Mouse (Mus musculus) bone marrow, adult 2 months (tissue): ENCODE measurements around the gene Clk4. TPM values are rescaled to one million over a fixed set of nuclear protein-coding genes. Genes with fewer than 3 reads are reported as not detected.

Experiments
- H3K27ac ChIP-seq: fragments of 200-500 bp; 2 replicates; pipeline ENCODE4 v1.5.1; 2012; ENCODE audit warnings: low read depth, mild to moderate bottlenecking, control low read depth, inconsistent platforms, low read length; ENCODE audit not compliant: control insufficient read depth, poor library complexity, insufficient read depth
- H3K4me1 ChIP-seq: fragments of 200-500 bp; 2 replicates; pipeline ENCODE4 v1.6.1; 2011; ENCODE audit warnings: low read length; ENCODE audit not compliant: control insufficient read depth, insufficient read depth
- H3K4me3 ChIP-seq: fragments of 200-500 bp; replicated peaks from 2 replicates; pipeline ENCODE3; 2011; ENCODE audit warnings: mild to moderate bottlenecking, low read depth, low read length, control low read depth; ENCODE audit not compliant: control insufficient read depth
- CTCF ChIP-seq: fragments of 200-500 bp; IDR thresholded peaks from 2 replicates; pipeline ENCODE4 v1.5.1; 2011; ENCODE audit warnings: low read length, control low read depth; ENCODE audit not compliant: control insufficient read depth, insufficient read depth
- POLR2A ChIP-seq: fragments of 200-500 bp; IDR thresholded peaks from 2 replicates; pipeline ENCODE4 v1.6.1; 2011; ENCODE audit warnings: low read depth, mild to moderate bottlenecking, control low read depth, low read length, borderline replicate concordance; ENCODE audit not compliant: control insufficient read depth
- WGBS: fragments of 180-500 bp; shearing (Covaris S2); methylation state at CpG from one replicate; pipeline ENCODE4 v1.1.7; 2018; 5-methylcytosine and 5-hydroxymethylcytosine counted together
- polyA plus RNA-seq: library from polyadenylated mRNA; stranded (reverse); fragments of >200 nt; gene quantifications from 2 replicates; pipeline ENCODE4 v1.2.4, GENCODE M21; 2011; ENCODE audit warnings: low replicate concordance; ENCODE audit not compliant: missing spikeins, insufficient read depth, insufficient read length

The Clk4 gene
- 87.4 and 144 TPM in 2 replicates for polyA plus RNA-seq

DNA sequence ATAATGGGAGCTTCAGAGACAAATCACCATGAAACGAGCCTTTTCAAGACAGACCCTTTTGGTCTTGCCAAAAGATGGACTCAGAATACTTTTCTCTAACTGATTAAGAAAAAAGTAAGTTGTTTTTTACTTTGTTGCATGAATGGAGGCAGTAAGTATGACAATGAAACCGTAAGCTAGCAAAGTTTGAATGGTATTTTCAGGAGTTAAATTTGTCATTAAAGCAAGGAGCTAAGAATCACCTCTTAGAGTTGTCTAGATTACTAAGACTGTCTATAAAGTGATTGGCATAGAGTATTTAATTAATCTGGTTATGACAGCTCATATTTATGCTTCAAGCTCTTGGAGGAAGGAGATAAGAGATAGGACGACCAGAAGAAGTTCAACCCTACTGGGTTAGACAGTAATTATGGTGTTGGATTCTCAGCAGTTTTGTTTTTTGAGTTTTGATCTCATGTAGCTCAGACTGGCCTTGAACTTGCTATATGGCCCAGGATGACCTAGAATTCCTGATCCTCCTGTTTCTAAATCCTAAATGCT is at the start of gene Clk4:
Clk4 (plus strand) TSS at position 51 of the 540 bp plus-strand sequence.
- Histone ChIP-seq H3K4me3 (peak within 1 kb of the TSS; percentile 89), H3K27ac (peak within 1 kb of the TSS; percentile 97), H3K4me1 (peaks cover 2% of the 10 kb centered on the region; the same call in 1 of the 2 replicates)
- TF ChIP-seq POLR2A (no peak), CTCF (no peak)
- 62% methylated on average over 3 of the region's 3 CpGs for WGBS

DNA sequence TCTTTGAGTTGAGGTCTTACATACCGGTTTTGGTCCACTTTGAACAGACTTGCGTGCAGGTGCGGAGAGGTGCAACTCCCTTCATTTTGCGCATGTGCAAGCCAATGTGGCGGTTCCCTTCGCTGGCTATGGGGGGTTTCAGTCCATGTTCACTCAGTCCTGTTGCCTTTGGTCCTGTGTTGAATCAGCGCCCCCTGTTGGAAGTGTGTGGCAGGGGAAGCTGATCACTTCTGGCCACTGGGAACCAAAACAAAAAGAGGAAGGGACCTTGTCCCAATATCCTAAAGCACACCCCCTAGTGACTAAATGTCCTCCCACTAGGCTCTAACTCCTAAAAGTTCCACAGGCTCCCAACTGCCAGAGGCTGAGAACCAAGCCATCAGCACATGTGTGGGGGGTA is 47.5 kb upstream of the Clk4 start:
- H3K4me1 ChIP-seq, result no peaks in the 10 kb centered on the region
- 80% methylated on average over 7 of the region's 7 CpGs for WGBS
- H3K27ac ChIP-seq, result no peak overlapping the region
- no peak overlapping the region for H3K4me3 ChIP-seq
- TF ChIP-seq POLR2A, result no peak
- TF ChIP-seq CTCF, result no peak

DNA sequence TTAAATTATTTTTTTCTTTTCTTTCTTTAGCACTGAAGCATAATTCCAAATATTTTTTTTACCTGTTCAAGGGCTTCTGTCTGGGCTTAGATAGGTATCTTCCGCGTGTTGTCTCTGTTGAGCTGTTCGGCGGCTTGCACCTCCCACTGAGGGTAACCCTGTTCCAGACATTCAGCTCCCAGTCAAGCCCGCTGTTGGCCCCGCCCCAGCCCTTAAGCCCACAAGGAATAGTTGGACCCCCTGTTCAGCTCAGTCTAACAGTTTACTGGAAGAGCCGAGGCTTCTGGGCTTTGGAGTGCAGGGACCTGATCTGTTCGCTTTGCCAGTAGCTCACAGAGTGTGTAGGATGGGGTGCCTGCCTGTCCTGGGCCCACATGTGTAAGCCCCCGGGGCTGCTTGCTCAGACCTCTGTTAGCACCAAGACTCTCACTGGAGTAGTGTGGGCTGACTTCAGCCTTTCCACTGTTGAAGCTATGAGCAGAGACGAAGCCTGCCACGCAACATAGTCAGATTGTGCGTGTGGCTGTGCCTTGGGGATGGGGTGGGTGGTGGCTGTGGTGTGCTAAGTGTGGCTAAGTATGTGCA is 42.0 kb upstream of the Clk4 start:
- Histone ChIP-seq H3K4me3 (no peak overlapping the region), H3K4me1 (no peaks in the 10 kb centered on the region), H3K27ac (no peak overlapping the region)
- TF ChIP-seq CTCF (no peak), POLR2A (no peak)
- WGBS, result 80% methylated on average over 12 of the region's 12 CpGs

DNA sequence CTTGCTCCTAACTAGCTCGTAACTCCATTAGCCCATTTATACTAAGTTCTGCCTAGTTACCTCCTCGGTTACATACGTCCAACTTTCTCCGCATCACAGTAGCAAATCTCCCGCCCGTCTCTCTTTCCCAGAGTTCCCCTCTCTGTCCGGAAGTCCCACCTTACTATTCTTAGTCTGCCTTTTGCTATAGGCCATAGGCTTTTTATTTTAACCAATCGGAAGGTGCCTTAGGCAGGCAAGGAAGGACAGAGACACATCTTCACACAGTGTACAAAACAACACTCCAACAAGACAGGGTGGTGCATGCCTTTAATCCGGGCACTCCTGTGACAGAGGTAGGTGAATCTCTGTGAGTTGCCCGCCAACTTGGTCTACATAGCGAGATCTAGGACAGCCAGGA is 41.2 kb upstream of the Clk4 start, which contains the start of gene Gm12569:
Gm12569 (plus strand) TSS at position 166 of the 400 bp plus-strand sequence.
- TF ChIP-seq POLR2A, result no peak
- TF ChIP-seq CTCF, result no peak
- Histone ChIP-seq H3K4me3 (no peak within 1 kb of the TSS), H3K27ac (no peak within 1 kb of the TSS), H3K4me1 (no peaks in the 10 kb centered on the region)
- WGBS, result 84% methylated on average over 11 of the region's 11 CpGs

DNA sequence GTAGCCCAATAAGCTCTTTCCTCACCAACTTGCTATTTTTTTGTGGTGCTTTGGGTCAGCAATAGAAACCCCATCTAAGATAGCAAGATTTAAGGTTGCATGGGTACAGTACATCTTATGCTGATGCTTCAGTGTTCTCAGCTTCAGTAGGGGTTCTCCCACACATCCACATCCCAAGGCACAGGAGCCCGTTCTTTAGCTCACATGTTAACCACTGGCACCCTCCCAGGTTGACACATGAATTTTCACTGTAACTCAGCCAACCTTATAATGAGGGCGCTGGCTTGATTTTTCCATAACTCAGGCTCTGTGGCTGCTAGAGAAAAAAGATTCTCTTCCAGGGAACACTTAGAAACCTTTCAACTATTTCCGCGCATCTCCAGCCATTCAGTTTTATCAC is 34.4 kb upstream of the Clk4 start:
- H3K4me3 ChIP-seq, result no peak overlapping the region
- H3K4me1 ChIP-seq, result no peaks in the 10 kb centered on the region
- TF ChIP-seq CTCF (no peak), POLR2A (no peak)
- H3K27ac ChIP-seq, result no peak overlapping the region
- 85% methylated on average over 4 of the region's 4 CpGs for WGBS

DNA sequence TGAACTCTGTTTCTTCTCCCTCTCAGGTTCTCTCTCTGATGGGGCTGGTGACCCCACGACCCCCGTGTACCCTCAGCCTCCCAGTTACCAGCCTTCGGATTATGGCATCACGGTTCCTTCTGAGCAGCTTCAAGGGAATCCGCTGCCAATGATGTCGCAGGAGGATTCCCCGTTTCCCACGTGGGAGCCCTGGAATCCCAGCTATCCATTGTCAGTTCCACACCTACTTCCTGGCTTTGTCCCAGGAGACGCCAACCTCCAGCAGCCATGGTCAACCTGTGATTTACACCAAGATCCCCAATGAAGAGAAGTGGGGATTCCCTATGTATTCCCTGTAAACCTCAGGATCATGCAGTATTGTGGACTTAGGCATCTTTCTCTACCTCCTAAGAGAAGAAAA is 26.9 kb upstream of the Clk4 start:
- no peaks in the 10 kb centered on the region for H3K4me1 ChIP-seq
- no peak overlapping the region for H3K27ac ChIP-seq
- 70% methylated on average over 9 of the region's 9 CpGs for WGBS
- no peak overlapping the region for H3K4me3 ChIP-seq
- no peak for TF ChIP-seq CTCF
- TF ChIP-seq POLR2A, result no peak

DNA sequence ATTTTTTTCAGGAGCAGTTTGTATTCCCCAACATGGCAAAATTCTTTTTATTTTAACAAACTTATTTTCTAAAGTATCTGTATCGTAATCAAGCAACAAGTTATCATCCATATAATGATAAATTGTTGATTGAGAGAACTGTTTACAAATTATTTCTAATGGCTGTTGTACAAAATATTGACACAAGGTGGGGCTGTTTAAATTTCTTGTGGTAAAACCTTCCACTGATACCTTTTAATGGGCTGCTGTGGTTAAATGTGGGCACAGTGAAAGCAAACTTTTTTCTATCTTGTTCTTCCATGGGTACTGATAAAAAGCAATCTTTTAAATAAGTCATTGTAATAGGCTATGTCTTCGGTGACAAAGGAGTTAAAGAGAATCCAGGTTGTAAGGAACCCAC is 18.6 kb upstream of the Clk4 start:
- Histone ChIP-seq H3K4me3 (no peak overlapping the region), H3K4me1 (no peaks in the 10 kb centered on the region), H3K27ac (no peak overlapping the region)
- WGBS, result 77% methylated on average over 2 of the region's 2 CpGs
- TF ChIP-seq POLR2A (no peak), CTCF (no peak)

DNA sequence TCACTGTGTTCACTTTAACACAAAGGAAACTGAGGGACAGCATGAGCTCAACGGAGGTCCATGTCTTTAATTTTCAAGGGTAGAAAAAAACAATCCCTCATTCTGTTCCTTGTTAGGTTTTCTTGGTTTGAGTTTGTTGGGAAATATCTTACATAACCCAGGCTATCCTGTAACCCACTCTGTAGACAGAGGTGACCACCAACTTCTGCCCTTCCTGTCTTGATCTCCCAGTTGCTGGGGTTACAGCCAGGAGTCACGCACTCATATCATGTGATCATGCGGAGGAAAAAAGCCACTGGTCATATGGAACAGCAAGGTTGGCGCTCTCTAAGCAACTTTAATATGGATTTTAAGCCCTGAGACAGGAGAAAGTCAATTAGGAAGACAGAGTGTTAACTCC is 4.5 kb upstream of the Clk4 start:
- no peak overlapping the region for H3K4me3 ChIP-seq
- no peak overlapping the region for H3K27ac ChIP-seq
- no peaks in the 10 kb centered on the region; the same call in 1 of the 2 replicates for H3K4me1 ChIP-seq
- TF ChIP-seq CTCF, result no peak
- TF ChIP-seq POLR2A, result no peak
- WGBS, result 46% methylated on average over 4 of the region's 4 CpGs
